Mouse (Mus musculus): Measurements from ENCODE around the gene Iqcg. TPM values are rescaled to one million over a fixed set of nuclear protein-coding genes. Genes with fewer than 3 reads are reported as not detected.

Iqcg gene
- polyA plus RNA-seq, 1 experiment, result 0.81 TPM

GRCm38 (mm10) chr16:33053141-33053540 lies 2.9 kb downstream of the Iqcg start:
- no peak for DNase-seq (ENCODE audit: low read depth)

GRCm38 (mm10) chr16:33049809-33050208 lies 6.2 kb downstream of the Iqcg start:
- DNase-seq (ENCODE audit: low read depth), result no peak

- no peak for DNase-seq (ENCODE audit: low read depth)
These were observed 7.3 kb downstream of the Iqcg start for GRCm38 (mm10) chr16:33048686-33049085.

- DNase-seq (ENCODE audit: low read depth), result no peak
These were observed 8.0 kb downstream of the Iqcg start for GRCm38 (mm10) chr16:33048004-33048403.

- DNase-seq (ENCODE audit: low read depth), result no peak
These were observed 12.8 kb downstream of the Iqcg start for GRCm38 (mm10) chr16:33043268-33043667.

- DNase-seq (ENCODE audit: low read depth), result no peak
These were observed 13.3 kb downstream of the Iqcg start for GRCm38 (mm10) chr16:33042682-33043081.

GRCm38 (mm10) chr16:33036006-33036405 lies 20.0 kb downstream of the Iqcg start:
- DNase-seq (ENCODE audit: low read depth), result no peak

GRCm38 (mm10) chr16:33026357-33026756 lies 29.7 kb downstream of the Iqcg start:
- no peak for DNase-seq (ENCODE audit: low read depth)

GRCm38 (mm10) chr16:33024456-33025104 lies 31.4 kb downstream of the Iqcg start:
- no peak for DNase-seq (ENCODE audit: low read depth)

- DNase-seq (ENCODE audit: low read depth), result no peak
These were observed 32.3 kb downstream of the Iqcg start for GRCm38 (mm10) chr16:33023750-33024149.

GRCm38 (mm10) chr16:33021381-33021780 lies 34.6 kb downstream of the Iqcg start:
- no peak for DNase-seq (ENCODE audit: low read depth)

GRCm38 (mm10) chr16:33019117-33019770 lies 36.8 kb downstream of the Iqcg start:
- DNase-seq (ENCODE audit: low read depth), result no peak

- peak; percentile 42 for DNase-seq (ENCODE audit: low read depth)
These were observed 38.2 kb downstream of the Iqcg start for GRCm38 (mm10) chr16:33017677-33018349.

GRCm38 (mm10) chr16:33015986-33016385 lies 40.0 kb downstream of the Iqcg start:
- no peak for DNase-seq (ENCODE audit: low read depth)

GRCm38 (mm10) chr16:33015396-33015907 lies 40.6 kb downstream of the Iqcg start:
- DNase-seq (ENCODE audit: low read depth), result no peak

GRCm38 (mm10) chr16:33014921-33015320 lies 41.1 kb downstream of the Iqcg start:
- no peak for DNase-seq (ENCODE audit: low read depth)

GRCm38 (mm10) chr16:33013801-33014200 lies 42.2 kb downstream of the Iqcg start:
- DNase-seq (ENCODE audit: low read depth), result no peak

GRCm38 (mm10) chr16:33010166-33010565 lies 45.9 kb downstream of the Iqcg start:
- DNase-seq (ENCODE audit: low read depth), result no peak

GRCm38 (mm10) chr16:33007436-33007835 lies 48.6 kb downstream of the Iqcg start:
- DNase-seq (ENCODE audit: low read depth), result no peak

- no peak for DNase-seq (ENCODE audit: low read depth)
These were observed 49.1 kb downstream of the Iqcg start for GRCm38 (mm10) chr16:33006888-33007287.

GRCm38 (mm10) chr16:33005216-33005615 lies 50.8 kb downstream of the Iqcg start:
- DNase-seq (ENCODE audit: low read depth), result no peak

GRCm38 (mm10) chr16:32992158-32992557 lies 63.9 kb downstream of the Iqcg start:
- DNase-seq (ENCODE audit: low read depth), result no peak

GRCm38 (mm10) chr16:32984631-32985030 lies 71.4 kb downstream of the Iqcg start:
- DNase-seq (ENCODE audit: low read depth), result peak; percentile 14
